Mouse (Mus musculus) MEL (cell line): ENCODE measurements around the gene Bach1. TPM values are rescaled to one million over a fixed set of nuclear protein-coding genes. Genes with fewer than 3 reads are reported as not detected.
A peak's percentile ranks its signal among the peaks of the same experiment; 100 is the strongest.

Source experiments
- DNase-seq: peaks from one replicate; pipeline ENCODE4 v3.0.0; 2011; ENCODE audit warnings: low read depth, low spot score
- H3K27ac ChIP-seq: 2 replicates; pipeline ENCODE4 v1.5.1; 2012; ENCODE audit warnings: low read depth, mild to moderate bottlenecking, control low read depth, low read length, moderate library complexity; ENCODE audit not compliant: control insufficient read depth
- H3K27me3 ChIP-seq, 2 experiments: fragments of 150-350 bp in 1 of 2; sonication (generic) in 1 of 2; 2 replicates each; pipeline ENCODE4 v1.6.1; 2012; ENCODE audit warnings: low read length in 2 of 2, mild to moderate bottlenecking in 2 of 2, improper control_type of control experiment in 1 of 2, moderate library complexity in 1 of 2; ENCODE audit not compliant: insufficient read depth in 2 of 2, control insufficient read depth in 1 of 2
- H3K36me3 ChIP-seq, 2 experiments: 2 replicates each; pipeline ENCODE4 v1.6.1; 2012 to 2014; ENCODE audit warnings: low read length in 2 of 2, improper control_type of control experiment in 1 of 2, inconsistent platforms in 1 of 2, mild to moderate bottlenecking in 1 of 2; ENCODE audit not compliant: insufficient read depth in 2 of 2, control insufficient read depth in 1 of 2
- H3K4me1 ChIP-seq, 2 experiments: fragments of 150-350 bp in 1 of 2; sonication (generic) in 1 of 2; 2 replicates each; pipeline ENCODE4 v1.6.1; 2012; ENCODE audit warnings: low read length in 2 of 2, improper control_type of control experiment in 1 of 2, mild to moderate bottlenecking in 1 of 2; ENCODE audit not compliant: insufficient read depth in 2 of 2, control insufficient read depth in 1 of 2
- H3K4me3 ChIP-seq, 2 experiments: fragments of 150-350 bp in 1 of 2; sonication (generic) in 1 of 2; 2 replicates each; pipeline ENCODE4 v1.5.1; 2012; ENCODE audit warnings: low read depth in 2 of 2, low read length in 2 of 2, mild to moderate bottlenecking in 2 of 2, moderate library complexity in 2 of 2, control low read depth in 1 of 2, improper control_type of control experiment in 1 of 2; ENCODE audit not compliant: control insufficient read depth in 1 of 2, insufficient read depth in 1 of 2
- H3K79me2 ChIP-seq: 2 replicates; pipeline ENCODE4 v1.6.1; 2012; ENCODE audit warnings: mild to moderate bottlenecking, low read length, moderate library complexity; ENCODE audit not compliant: control insufficient read depth, poor library complexity, insufficient read depth
- H3K9ac ChIP-seq: 2 replicates; pipeline ENCODE4 v1.6.1; 2012; ENCODE audit warnings: low read depth, mild to moderate bottlenecking, control low read depth, low read length, moderate library complexity; ENCODE audit not compliant: control insufficient read depth, poor library complexity, severe bottlenecking
- H3K9me3 ChIP-seq: fragments of 150-350 bp; sonication (generic); replicated peaks from 2 replicates; pipeline ENCODE4 v1.6.1; 2012; ENCODE audit warnings: mild to moderate bottlenecking, low read length, improper control_type of control experiment, moderate library complexity; ENCODE audit not compliant: insufficient read depth
- BHLHE40 ChIP-seq: IDR thresholded peaks from 2 replicates; pipeline ENCODE4 v1.6.1; 2012; ENCODE audit warnings: low read depth, mild to moderate bottlenecking, inconsistent platforms, low read length, improper control_type of control experiment, borderline replicate concordance
- CTCF ChIP-seq, 3 experiments: IDR thresholded peaks in 2 of 3; conservative IDR thresholded peaks in 1 of 3; 2 replicates each; pipeline ENCODE4 v1.5.1; 2011 to 2012; ENCODE audit warnings: low read length in 3 of 3, low read depth in 2 of 3, mild to moderate bottlenecking in 2 of 3, improper control_type of control experiment in 1 of 3, inconsistent platforms in 1 of 3, mixed read lengths in 1 of 3, moderate library complexity in 1 of 3; ENCODE audit not compliant: control insufficient read depth in 1 of 3, insufficient read depth in 1 of 3, poor library complexity in 1 of 3, severe bottlenecking in 1 of 3
- EP300 ChIP-seq, 2 experiments: IDR thresholded peaks; 2 replicates each; pipeline ENCODE4 v1.6.1; 2011; ENCODE audit warnings: improper control_type of control experiment in 2 of 2, low read length in 2 of 2, low read depth in 1 of 2, mild to moderate bottlenecking in 1 of 2
- GABPA ChIP-seq: IDR thresholded peaks from 2 replicates; pipeline ENCODE4 v1.6.1; 2012; ENCODE audit warnings: low read depth, mild to moderate bottlenecking, inconsistent platforms, low read length, improper control_type of control experiment, moderate library complexity
- HCFC1 ChIP-seq: IDR thresholded peaks from 2 replicates; pipeline ENCODE4 v1.6.1; 2012; ENCODE audit warnings: low read depth, mild to moderate bottlenecking, inconsistent platforms, low read length, improper control_type of control experiment, moderate library complexity
- JUND ChIP-seq: IDR thresholded peaks from 2 replicates; pipeline ENCODE4 v1.6.1; 2011; ENCODE audit warnings: low read depth, mild to moderate bottlenecking, improper control_type of control experiment, low read length
- MAFK ChIP-seq: IDR thresholded peaks from 2 replicates; pipeline ENCODE4 v1.6.1; 2011; ENCODE audit warnings: low read depth, mild to moderate bottlenecking, low read length, improper control_type of control experiment, borderline replicate concordance
- MYC ChIP-seq: IDR thresholded peaks from 2 replicates; pipeline ENCODE4 v1.6.1; 2011; ENCODE audit warnings: low read depth, mild to moderate bottlenecking, low read length, improper control_type of control experiment, moderate library complexity
- NRF1 ChIP-seq: IDR thresholded peaks from 2 replicates; pipeline ENCODE4 v1.6.1; 2014; ENCODE audit warnings: low read depth, mild to moderate bottlenecking, inconsistent platforms, low read length, improper control_type of control experiment, moderate library complexity; ENCODE audit not compliant: poor library complexity, insufficient read depth, severe bottlenecking
- POLR2AphosphoS2 ChIP-seq: IDR thresholded peaks from 2 replicates; pipeline ENCODE4 v1.6.1; 2011; ENCODE audit warnings: low read length, improper control_type of control experiment
- POLR2AphosphoS5 ChIP-seq: IDR thresholded peaks from 2 replicates; pipeline ENCODE4 v1.6.1; 2012; ENCODE audit warnings: low read depth, borderline replicate concordance, mild to moderate bottlenecking, inconsistent platforms, low read length, moderate library complexity, mixed read lengths
- SIN3A ChIP-seq: IDR thresholded peaks from 2 replicates; pipeline ENCODE4 v1.6.1; 2012; ENCODE audit warnings: low read length, improper control_type of control experiment, inconsistent platforms
- TCF12 ChIP-seq: IDR thresholded peaks from 2 replicates; pipeline ENCODE4 v1.6.1; 2014; ENCODE audit warnings: low read depth, mild to moderate bottlenecking, inconsistent platforms, low read length, improper control_type of control experiment, moderate library complexity
- UBTF ChIP-seq: IDR thresholded peaks from 2 replicates; pipeline ENCODE4 v1.6.1; 2012; ENCODE audit warnings: low read depth, mild to moderate bottlenecking, inconsistent platforms, low read length, improper control_type of control experiment, moderate library complexity, borderline replicate concordance; ENCODE audit not compliant: insufficient read depth
- USF2 ChIP-seq, 2 experiments: IDR thresholded peaks; 2 replicates each; pipeline ENCODE4 v1.6.1; 2011 to 2012; ENCODE audit warnings: improper control_type of control experiment in 2 of 2, low read length in 2 of 2, borderline replicate concordance in 1 of 2, inconsistent platforms in 1 of 2, low read depth in 1 of 2, mild to moderate bottlenecking in 1 of 2; ENCODE audit not compliant: insufficient read depth in 1 of 2
- ZKSCAN1 ChIP-seq: IDR thresholded peaks from 2 replicates; pipeline ENCODE4 v1.6.1; 2012; ENCODE audit warnings: low read depth, mild to moderate bottlenecking, inconsistent platforms, low read length, improper control_type of control experiment, moderate library complexity
- ZMIZ1 ChIP-seq: IDR thresholded peaks from 2 replicates; pipeline ENCODE4 v1.6.1; 2012; ENCODE audit warnings: low read depth, mild to moderate bottlenecking, inconsistent platforms, low read length, improper control_type of control experiment, moderate library complexity
- polyA plus RNA-seq, 2 experiments: library from polyadenylated mRNA; stranded (reverse) in 1 of 2; unstranded in 1 of 2; fragments of >175 nt in 1 of 2; fragments of >200 nt in 1 of 2; gene quantifications; 2 replicates each; pipeline versions ENCODE4 v1.2.1 to v1.2.4; 2012; ENCODE audit warnings: low replicate concordance in 2 of 2, low read depth in 1 of 2; ENCODE audit not compliant: insufficient read length in 2 of 2, insufficient read depth in 1 of 2, missing spikeins in 1 of 2
- total RNA-seq: library from RNA; depleted of rRNA; stranded (reverse); fragments of 300-350 nt; gene quantifications from 2 replicates; pipeline ENCODE4 v1.2.3, GENCODE M21; 2012

Gene Bach1
- total and polyA plus RNA-seq, 3 experiments, result 20.5 to 21.1 TPM; not detected in 1

DNA sequence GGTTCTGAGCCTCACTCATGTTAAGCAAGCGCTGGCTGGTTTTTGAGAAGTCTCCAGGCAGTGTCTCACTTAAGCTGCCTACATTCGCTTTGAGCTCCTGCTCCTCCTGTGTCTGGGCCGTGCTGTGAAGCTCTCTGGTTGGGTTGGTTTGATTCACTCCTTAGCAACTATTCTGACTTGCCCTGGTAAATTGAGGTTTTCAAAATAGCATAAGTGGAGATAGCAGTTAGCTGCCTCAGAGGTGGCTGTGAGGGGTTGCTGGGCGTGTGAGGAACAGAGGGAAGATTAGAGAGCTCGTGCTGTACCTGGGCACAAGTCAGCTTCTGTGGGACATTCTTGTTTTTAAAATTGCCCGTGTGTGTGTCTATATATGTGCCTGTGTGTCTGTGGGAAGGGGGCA is 27.6 kb downstream of the Bach1 start:
- Histone ChIP-seq H3K27me3 (no peaks in the 10 kb centered on the region), H3K79me2 (no peaks in the 10 kb centered on the region), H3K4me3 (no peak overlapping the region), H3K27ac (peak overlapping the region; percentile 28; the same call in 1 of the 2 replicates), H3K9me3 (no peaks in the 10 kb centered on the region), H3K4me1 (no peaks in the 10 kb centered on the region; a peak in 2 of 4 replicates), H3K36me3 (peaks cover 0 to 27% of the 10 kb centered on the region in 2 experiments; a peak in 2 of 4 replicates), H3K9ac (no peak overlapping the region)
- TF ChIP-seq EP300 (IDR thresholded peaks at IDR 0.05; ENCODE audit: low read depth in 1 of 2, low read length in 2 of 2) (no peak), USF2 (IDR thresholded peaks at IDR 0.05; ENCODE audit: borderline replicate concordance in 1 of 2, insufficient read depth in 1 of 2, low read depth in 1 of 2, low read length in 2 of 2) (no peak), NRF1 (no peak), MAFK (no peak), ZMIZ1 (no peak), SIN3A (no peak), POLR2AphosphoS2 (no peak), TCF12 (no peak), POLR2AphosphoS5 (no peak), HCFC1 (no peak), UBTF (no peak), BHLHE40 (no peak), JUND (no peak), MYC (no peak), CTCF (IDR thresholded peaks at IDR 0.05 in 2 of 3, conservative IDR thresholded peaks at IDR 0.05 in 1 of 3; ENCODE audit: control insufficient read depth in 1 of 3, insufficient read depth in 1 of 3, low read depth in 2 of 3, low read length in 3 of 3, poor library complexity in 1 of 3, severe bottlenecking in 1 of 3) (no peak), GABPA (no peak), ZKSCAN1 (no peak)
- DNase-seq, result no peak

DNA sequence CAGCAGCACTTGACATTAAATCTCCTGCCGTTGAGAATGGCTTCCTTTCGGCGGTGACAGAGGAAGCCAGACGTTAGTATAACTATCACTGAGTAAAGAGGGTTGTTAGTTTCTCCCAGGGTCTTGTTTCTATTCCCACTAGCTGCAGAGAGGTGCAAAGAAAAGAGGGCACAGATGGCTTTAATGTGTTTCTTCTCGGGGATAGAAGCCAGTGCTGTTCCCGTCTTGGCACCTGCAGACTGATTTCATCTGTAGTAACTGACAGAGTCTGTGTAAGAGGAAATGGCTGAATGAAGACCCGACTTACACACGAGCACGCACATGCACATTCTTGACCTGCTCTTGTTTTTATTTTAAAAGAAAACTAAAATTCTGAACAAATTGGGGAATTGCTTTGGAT is 28.5 kb downstream of the Bach1 start:
- H3K27me3 ChIP-seq, result no peaks in the 10 kb centered on the region

More for the DNA sequence above, 28.5 kb downstream of the Bach1 start:
- H3K79me2 ChIP-seq, result no peaks in the 10 kb centered on the region
- no peak for DNase-seq
- no peaks in the 10 kb centered on the region for H3K9me3 ChIP-seq
- H3K4me3 ChIP-seq, result no peak overlapping the region
- H3K27ac ChIP-seq, result no peak overlapping the region
- TF ChIP-seq SIN3A, result no peak
- H3K4me1 ChIP-seq, result no peaks in the 10 kb centered on the region; a peak in 2 of 4 replicates
- peaks cover 0 to 25% of the 10 kb centered on the region in 2 experiments; a peak in 2 of 4 replicates for H3K36me3 ChIP-seq
- H3K9ac ChIP-seq, result no peak overlapping the region
